Mouse (Mus musculus): Measurements from ENCODE around the gene Il23a. TPM values are rescaled to one million over a fixed set of nuclear protein-coding genes. Genes with fewer than 3 reads are reported as not detected.
A peak's percentile ranks its signal among the peaks of the same experiment; 100 is the strongest.

Gene Il23a
- polyA plus RNA-seq, 1 experiment, result not detected

- WGBS, result 35% methylated on average over 8 of the region's 8 CpGs
- Histone ChIP-seq H3K4me3 (ENCODE audit: low read depth, low read length) (peak overlapping the region; percentile 88), H3K36me3 (ENCODE audit: control insufficient read depth, insufficient read depth, low read length) (peaks cover 42% of the 10 kb centered on the region), H3K27me3 (ENCODE audit: control insufficient read depth, insufficient read depth, low read length) (no peaks in the 10 kb centered on the region), H3K27ac (ENCODE audit: insufficient read depth, low read depth, low read length) (peak overlapping the region; percentile 80), H3K4me1 (ENCODE audit: control insufficient read depth, insufficient read depth, insufficient read length, low read length) (peaks cover 6% of the 10 kb centered on the region; the same call in 1 of the 2 replicates)
- no peak for TF ChIP-seq CTCF (IDR thresholded peaks at IDR 0.05; ENCODE audit: extremely low read depth, insufficient read length, insufficient replicate concordance, low read depth, low read length)
- TF ChIP-seq POLR2A (IDR thresholded peaks at IDR 0.05; ENCODE audit: low read depth, low read length), result no peak
Observed at GRCm38 (mm10) chr10:128323516-128323915, 25.0 kb upstream of the Il23a start.

DNA sequence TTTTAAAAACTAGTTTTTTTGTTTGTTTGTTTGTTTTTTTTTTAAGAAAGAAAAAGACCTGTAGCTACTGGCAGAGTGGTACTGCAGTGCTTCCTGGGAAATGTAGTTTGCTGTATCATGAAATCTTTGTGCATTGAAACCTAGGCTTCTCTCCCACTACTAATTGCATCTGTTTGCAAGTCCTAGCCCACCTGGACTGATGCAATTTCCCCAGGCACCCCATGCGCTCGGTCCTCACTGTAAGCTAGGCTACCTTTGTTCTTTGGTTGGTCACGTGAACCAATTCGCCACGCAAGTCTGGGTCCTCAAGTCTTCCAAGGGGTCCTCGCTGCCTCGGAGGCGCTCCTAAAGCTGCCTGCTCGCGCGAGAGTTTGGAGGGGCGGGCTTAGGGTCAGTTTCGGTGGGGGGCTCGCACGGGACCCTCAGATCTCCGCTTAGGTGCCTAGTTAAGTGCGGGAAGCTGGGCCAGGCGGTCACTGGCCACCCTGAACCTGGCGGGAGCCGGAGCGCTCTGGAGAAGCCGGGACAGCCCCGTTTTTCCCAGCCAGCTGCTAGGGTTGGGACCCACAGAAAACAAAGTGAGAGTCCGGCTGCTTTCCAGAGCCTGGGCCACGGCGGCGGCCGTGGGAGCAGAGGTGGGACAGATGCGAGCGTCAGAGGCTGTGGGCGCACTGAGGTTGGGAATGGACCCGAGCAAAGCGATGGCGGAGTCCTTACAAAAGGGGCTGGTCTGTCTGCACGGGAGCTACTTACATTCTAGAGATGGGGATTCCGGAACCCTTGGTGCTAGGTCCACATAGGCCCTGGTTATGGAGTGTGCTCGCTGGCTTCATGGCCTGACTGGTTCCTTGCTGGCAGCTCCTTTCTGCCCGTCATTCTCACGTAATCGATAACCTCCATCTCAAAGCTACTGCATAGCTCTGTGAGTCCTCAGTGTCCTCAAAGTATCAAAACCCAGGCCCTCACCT lies 23.9 kb upstream of the Il23a start, which contains the start of gene Cnpy2:
TSS of gene Cnpy2 (plus strand) at position 319 of the 968 bp plus-strand sequence.
- TF ChIP-seq CTCF (IDR thresholded peaks at IDR 0.05; ENCODE audit: extremely low read depth, insufficient read length, insufficient replicate concordance, low read depth, low read length), result no peak
- TF ChIP-seq POLR2A (IDR thresholded peaks at IDR 0.05; ENCODE audit: low read depth, low read length), result peak; percentile 35
- Histone ChIP-seq H3K4me1 (ENCODE audit: control insufficient read depth, insufficient read depth, insufficient read length, low read length) (peaks cover 6% of the 10 kb centered on the region; the same call in 1 of the 2 replicates), H3K36me3 (ENCODE audit: control insufficient read depth, insufficient read depth, low read length) (peaks cover 48% of the 10 kb centered on the region), H3K27ac (ENCODE audit: insufficient read depth, low read depth, low read length) (peak within 1 kb of the TSS; percentile 80), H3K27me3 (ENCODE audit: control insufficient read depth, insufficient read depth, low read length) (no peaks in the 10 kb centered on the region), H3K4me3 (ENCODE audit: low read depth, low read length) (peak within 1 kb of the TSS; percentile 88)
- WGBS, result under 1% methylated on average over 40 of the region's 40 CpGs

DNA sequence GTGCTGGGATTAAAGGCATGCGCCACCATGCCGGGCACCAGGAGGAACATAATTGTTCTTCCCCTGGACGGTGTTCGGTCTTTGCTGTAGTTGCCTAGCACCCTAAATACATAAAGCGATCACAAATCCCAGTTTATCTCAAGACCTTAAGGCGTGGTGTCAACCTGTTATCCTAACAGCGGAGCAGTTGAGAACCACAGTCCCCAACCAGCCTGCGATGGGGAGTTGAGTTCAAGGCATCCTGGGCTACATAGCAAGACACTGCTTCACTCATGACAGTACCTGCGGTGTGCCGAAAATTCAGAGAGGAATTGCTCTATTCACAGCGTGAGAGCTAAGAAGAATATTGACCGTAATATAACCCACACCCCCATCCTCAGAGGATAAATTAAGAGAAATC lies 23.1 kb upstream of the Il23a start:
- Histone ChIP-seq H3K36me3 (ENCODE audit: control insufficient read depth, insufficient read depth, low read length) (peaks cover 47% of the 10 kb centered on the region), H3K4me1 (ENCODE audit: control insufficient read depth, insufficient read depth, insufficient read length, low read length) (peaks cover 6% of the 10 kb centered on the region; the same call in 1 of the 2 replicates), H3K27ac (ENCODE audit: insufficient read depth, low read depth, low read length) (no peak overlapping the region), H3K4me3 (ENCODE audit: low read depth, low read length) (no peak overlapping the region; the same call in 1 of the 2 replicates), H3K27me3 (ENCODE audit: control insufficient read depth, insufficient read depth, low read length) (no peaks in the 10 kb centered on the region)
- WGBS, result 19% methylated on average over 12 of the region's 12 CpGs
- TF ChIP-seq CTCF (IDR thresholded peaks at IDR 0.05; ENCODE audit: extremely low read depth, insufficient read length, insufficient replicate concordance, low read depth, low read length) (no peak), POLR2A (IDR thresholded peaks at IDR 0.05; ENCODE audit: low read depth, low read length) (no peak)

- no peaks in the 10 kb centered on the region for H3K27me3 ChIP-seq (ENCODE audit: control insufficient read depth, insufficient read depth, low read length)
- WGBS, result 67% methylated on average over 8 of the region's 8 CpGs
- no peak overlapping the region for H3K4me3 ChIP-seq (ENCODE audit: low read depth, low read length)
- peaks cover 2% of the 10 kb centered on the region; the same call in 1 of the 2 replicates for H3K4me1 ChIP-seq (ENCODE audit: control insufficient read depth, insufficient read depth, insufficient read length, low read length)
- TF ChIP-seq CTCF (IDR thresholded peaks at IDR 0.05; ENCODE audit: extremely low read depth, insufficient read length, insufficient replicate concordance, low read depth, low read length), result no peak
- TF ChIP-seq POLR2A (IDR thresholded peaks at IDR 0.05; ENCODE audit: low read depth, low read length), result no peak
- H3K27ac ChIP-seq (ENCODE audit: insufficient read depth, low read depth, low read length), result no peak overlapping the region
- peaks cover 67% of the 10 kb centered on the region for H3K36me3 ChIP-seq (ENCODE audit: control insufficient read depth, insufficient read depth, low read length)
Observed at GRCm38 (mm10) chr10:128315578-128315977, 17.0 kb upstream of the Il23a start.

DNA sequence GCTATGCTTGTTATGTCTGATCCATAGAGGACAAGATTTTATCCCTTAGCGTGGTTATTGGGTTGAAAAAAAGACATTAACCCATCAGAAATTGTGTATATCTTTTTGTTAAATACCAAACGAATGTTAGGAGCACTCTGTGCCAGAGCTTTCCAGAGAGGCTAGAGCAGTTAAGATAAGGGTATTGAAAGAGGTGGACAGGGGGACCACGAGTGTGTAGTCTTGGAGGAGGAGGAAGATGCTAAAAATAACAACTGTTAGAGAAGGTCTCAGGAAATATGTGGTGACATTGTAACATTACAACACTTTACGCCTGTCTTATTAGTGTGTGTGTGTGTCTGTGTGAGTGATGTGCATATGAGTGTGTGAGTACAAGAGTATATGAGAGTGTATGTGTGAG lies 12.3 kb upstream of the Il23a start:
- WGBS, result 78% methylated on average over 4 of the region's 4 CpGs
- H3K36me3 ChIP-seq (ENCODE audit: control insufficient read depth, insufficient read depth, low read length), result peaks cover 48% of the 10 kb centered on the region
- TF ChIP-seq CTCF (IDR thresholded peaks at IDR 0.05; ENCODE audit: extremely low read depth, insufficient read length, insufficient replicate concordance, low read depth, low read length) (no peak), POLR2A (IDR thresholded peaks at IDR 0.05; ENCODE audit: low read depth, low read length) (no peak)

DNA sequence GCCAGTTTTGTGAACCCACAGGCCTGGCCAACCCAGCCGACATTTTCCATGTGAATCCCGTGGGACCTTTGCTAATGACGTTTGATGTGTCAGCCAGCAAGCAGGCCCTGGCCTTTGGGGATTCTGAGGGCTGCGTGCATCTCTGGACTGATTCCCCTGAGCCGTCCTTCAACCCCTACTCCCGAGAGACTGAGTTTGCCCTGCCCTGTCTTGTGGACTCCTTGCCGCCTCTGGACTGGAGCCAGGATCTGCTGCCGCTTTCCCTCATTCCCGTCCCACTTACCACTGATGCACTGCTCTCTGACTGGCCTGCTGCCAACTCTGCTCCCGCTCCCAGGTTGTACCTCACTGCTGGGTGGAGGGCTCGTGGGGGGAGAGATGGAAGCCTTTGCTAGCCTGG lies 11.6 kb upstream of the Il23a start:
- Histone ChIP-seq H3K36me3 (ENCODE audit: control insufficient read depth, insufficient read depth, low read length) (peaks cover 45% of the 10 kb centered on the region), H3K27me3 (ENCODE audit: control insufficient read depth, insufficient read depth, low read length) (no peaks in the 10 kb centered on the region), H3K27ac (ENCODE audit: insufficient read depth, low read depth, low read length) (no peak overlapping the region), H3K4me1 (ENCODE audit: control insufficient read depth, insufficient read depth, insufficient read length, low read length) (no peaks in the 10 kb centered on the region), H3K4me3 (ENCODE audit: low read depth, low read length) (no peak overlapping the region)
- TF ChIP-seq POLR2A (IDR thresholded peaks at IDR 0.05; ENCODE audit: low read depth, low read length), result no peak
- TF ChIP-seq CTCF (IDR thresholded peaks at IDR 0.05; ENCODE audit: extremely low read depth, insufficient read length, insufficient replicate concordance, low read depth, low read length), result no peak
- 41% methylated on average over 11 of the region's 11 CpGs for WGBS

More for the DNA sequence above, 12.3 kb upstream of the Il23a start:
- H3K27ac ChIP-seq (ENCODE audit: insufficient read depth, low read depth, low read length), result no peak overlapping the region
- peaks cover 2% of the 10 kb centered on the region; the same call in 1 of the 2 replicates for H3K4me1 ChIP-seq (ENCODE audit: control insufficient read depth, insufficient read depth, insufficient read length, low read length)
- H3K27me3 ChIP-seq (ENCODE audit: control insufficient read depth, insufficient read depth, low read length), result no peaks in the 10 kb centered on the region
- no peak overlapping the region for H3K4me3 ChIP-seq (ENCODE audit: low read depth, low read length)

GRCm38 (mm10) chr10:128309654-128310053 lies 11.1 kb upstream of the Il23a start:
- TF ChIP-seq POLR2A (IDR thresholded peaks at IDR 0.05; ENCODE audit: low read depth, low read length) (no peak), CTCF (IDR thresholded peaks at IDR 0.05; ENCODE audit: extremely low read depth, insufficient read length, insufficient replicate concordance, low read depth, low read length) (no peak)
- no peaks in the 10 kb centered on the region for H3K4me1 ChIP-seq (ENCODE audit: control insufficient read depth, insufficient read depth, insufficient read length, low read length)

More at GRCm38 (mm10) chr10:128309654-128310053, 11.1 kb upstream of the Il23a start:
- H3K27me3 ChIP-seq (ENCODE audit: control insufficient read depth, insufficient read depth, low read length), result no peaks in the 10 kb centered on the region
- no peak overlapping the region for H3K27ac ChIP-seq (ENCODE audit: insufficient read depth, low read depth, low read length)
- H3K4me3 ChIP-seq (ENCODE audit: low read depth, low read length), result no peak overlapping the region
- peaks cover 40% of the 10 kb centered on the region for H3K36me3 ChIP-seq (ENCODE audit: control insufficient read depth, insufficient read depth, low read length)
- 90% methylated on average over 7 of the region's 7 CpGs for WGBS

All from small intestine, adult 2 months (tissue).